Mouse (Mus musculus) neural tube, postnatal 0 days (tissue): ENCODE measurements around the gene Tlx3. TPM values are rescaled to one million over a fixed set of nuclear protein-coding genes. Genes with fewer than 3 reads are reported as not detected.

Experiments used
- polyA plus RNA-seq: library from polyadenylated mRNA; unstranded; fragments of >200 nt; fragmentation: Nextera tagmentation; extraction: Ambion mirVana; gene quantifications from 2 replicates; pipeline ENCODE4 v1.2.1, GENCODE M21; 2015

The Tlx3 gene
- 19.2 and 21.7 TPM in 2 replicates for polyA plus RNA-seq

DNA sequence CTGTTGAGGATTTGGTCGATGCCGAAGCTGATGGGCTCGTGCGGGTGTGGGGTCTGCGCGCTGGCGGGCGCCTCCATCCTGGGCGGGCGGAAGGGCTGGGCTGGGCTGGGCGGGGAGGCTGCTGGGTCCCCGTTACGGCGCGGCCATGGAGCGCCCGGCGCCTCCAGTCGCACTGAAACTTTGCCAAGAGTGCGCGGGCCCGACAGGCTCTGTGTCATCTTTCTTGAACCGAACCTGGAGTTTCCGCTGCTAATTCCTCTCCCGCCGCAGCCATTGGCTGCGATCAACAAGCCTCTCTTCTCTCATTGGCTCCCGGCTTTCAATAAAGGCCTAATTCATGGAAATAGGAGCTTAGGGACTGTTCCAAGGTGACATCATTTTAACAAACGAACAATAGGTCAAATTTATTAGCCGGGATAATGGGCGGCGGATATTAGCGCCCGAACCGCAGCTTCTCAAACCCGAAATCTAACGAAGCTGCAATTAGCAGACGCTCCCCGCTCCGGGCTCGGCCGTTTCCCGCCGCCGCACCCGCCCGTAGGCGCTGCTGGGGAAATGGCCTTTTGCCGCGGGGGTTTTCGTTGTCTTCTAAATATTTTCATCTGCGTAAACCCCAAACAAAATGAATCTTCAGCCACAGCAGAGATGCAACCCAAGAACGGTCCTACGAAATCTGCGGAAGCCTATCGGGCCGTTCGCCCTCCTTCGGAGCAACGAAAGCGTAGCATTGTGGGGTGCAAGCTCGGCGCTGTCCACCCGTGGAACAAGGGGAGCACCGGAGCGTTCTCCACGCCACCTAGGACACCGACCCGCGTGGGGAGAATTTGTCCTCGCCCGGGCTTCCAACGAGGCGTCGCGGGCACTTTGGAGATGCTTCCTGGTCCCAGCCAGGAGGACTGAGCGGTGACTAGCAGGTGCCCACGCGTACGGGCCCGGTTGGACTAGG lies at the start of gene Tlx3:
Gene Tlx3, minus strand, starts transcription at position 207 of the 946 bp plus-strand sequence.

DNA sequence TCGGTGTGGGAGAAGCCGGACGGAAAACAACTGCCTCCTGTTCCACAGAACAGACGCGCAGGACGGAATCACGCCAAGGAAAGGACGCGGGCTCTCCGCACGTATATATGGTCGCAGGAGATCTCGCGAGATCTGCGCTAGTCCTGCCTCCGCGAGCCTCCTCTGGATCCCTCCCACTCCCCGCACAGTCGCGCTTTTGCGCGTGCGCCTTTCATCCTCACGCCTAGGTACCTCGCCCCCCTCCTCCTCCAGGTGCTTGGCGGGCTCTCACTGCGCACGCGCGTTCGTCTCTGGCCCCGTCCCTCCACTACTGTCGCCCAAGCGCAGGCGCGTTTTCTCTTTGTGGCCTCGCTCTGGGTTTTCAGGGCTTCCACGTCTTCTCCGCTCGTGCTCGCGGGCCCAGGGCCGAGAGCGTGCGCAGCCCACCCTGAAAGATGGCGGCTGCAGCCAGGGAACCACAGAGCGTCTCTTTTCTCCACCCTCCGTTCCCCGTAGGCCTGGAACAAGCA lies 40.3 kb downstream of the Tlx3 start, which contains the start of gene Npm1:
Gene Npm1, minus strand, starts transcription at position 209 of the 509 bp plus-strand sequence.

Other genes with a start within 250 kb of the Tlx3 start
- 15.8 and 16.0 TPM in 2 replicates for gene Fgf18, start 56.2 kb downstream of the Tlx3 start, polyA plus RNA-seq
- 329 and 339 TPM in 2 replicates for gene Npm1, start 40.4 kb downstream of the Tlx3 start, polyA plus RNA-seq
- not detected in 2 replicates for gene Gm12117, start 73.1 kb upstream of the Tlx3 start, polyA plus RNA-seq